Mouse (Mus musculus): ENCODE results near the gene Olfr419. TPM values are rescaled to one million over a fixed set of nuclear protein-coding genes. Genes with fewer than 3 reads are reported as not detected.

Olfr419 gene
- polyA plus RNA-seq (2015; fragmentation: Nextera tagmentation; extraction: Ambion mirVana) = not detected in 2 replicates

DNA sequence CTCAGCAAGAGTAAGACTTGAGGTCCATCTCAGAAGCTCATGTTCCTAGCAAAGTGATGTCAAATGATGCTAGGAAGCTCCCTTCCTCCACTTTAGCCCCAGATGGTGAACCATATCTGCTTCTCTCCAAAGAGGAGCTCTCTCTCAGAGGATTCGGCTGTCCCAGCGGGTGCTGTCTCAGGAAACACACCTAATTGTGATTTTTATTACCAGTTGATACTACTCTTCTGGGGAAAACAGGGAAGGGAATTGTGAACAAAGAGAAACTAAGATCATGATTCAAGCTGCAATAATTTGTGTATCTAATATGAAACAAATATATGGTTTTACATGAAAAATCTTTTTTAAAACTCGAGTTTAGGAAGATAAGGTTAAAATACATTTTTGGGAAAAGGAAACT lies at the start of gene Olfr419:
TSS of gene Olfr419 (minus strand) at position 101 of the 400 bp plus-strand sequence.
- Histone ChIP-seq H3K9me3 (no peaks in the 10 kb centered on the region), H3K27me3 (replicated peaks) (no peaks in the 10 kb centered on the region), H3K36me3 (no peaks in the 10 kb centered on the region), H3K9ac (no peak within 1 kb of the TSS), H3K4me2 (no peak within 1 kb of the TSS), H3K4me1 (no peaks in the 10 kb centered on the region), H3K27ac (replicated peaks) (no peak within 1 kb of the TSS), H3K4me3 (no peak within 1 kb of the TSS)
- WGBS = 74% methylated on average over 3 of the region's 3 CpGs
- no peak for ATAC-seq (ENCODE audit: extremely low read depth, insufficient number of reproducible peaks, low FRiP score, low TSS enrichment)

- Histone ChIP-seq H3K4me2 (no peak overlapping the region), H3K27ac (replicated peaks) (no peak overlapping the region), H3K4me1 (no peaks in the 10 kb centered on the region), H3K9me3 (no peaks in the 10 kb centered on the region), H3K9ac (no peak overlapping the region), H3K4me3 (no peak overlapping the region), H3K36me3 (no peaks in the 10 kb centered on the region), H3K27me3 (replicated peaks) (no peaks in the 10 kb centered on the region)
- ATAC-seq (ENCODE audit: extremely low read depth, insufficient number of reproducible peaks, low FRiP score, low TSS enrichment) = no peak
- WGBS = 44% methylated on average over 3 of the region's 3 CpGs
Observed at GRCm38 (mm10) chr1:174270643-174271042, 18.8 kb upstream of the Olfr419 start.

- no peak for ATAC-seq (ENCODE audit: extremely low read depth, insufficient number of reproducible peaks, low FRiP score, low TSS enrichment)
- Histone ChIP-seq H3K27me3 (replicated peaks) (no peaks in the 10 kb centered on the region), H3K36me3 (no peaks in the 10 kb centered on the region), H3K4me1 (no peaks in the 10 kb centered on the region), H3K9ac (no peak overlapping the region), H3K9me3 (0 out of 2 replicates have a peak, but pooled peaks cover 4% of the 10 kb centered on the region), H3K27ac (replicated peaks) (no peak overlapping the region), H3K4me2 (no peak overlapping the region), H3K4me3 (no peak overlapping the region)
- 52% methylated on average over 4 of the region's 4 CpGs for WGBS
Observed at GRCm38 (mm10) chr1:174269162-174269561, 17.3 kb upstream of the Olfr419 start.

DNA sequence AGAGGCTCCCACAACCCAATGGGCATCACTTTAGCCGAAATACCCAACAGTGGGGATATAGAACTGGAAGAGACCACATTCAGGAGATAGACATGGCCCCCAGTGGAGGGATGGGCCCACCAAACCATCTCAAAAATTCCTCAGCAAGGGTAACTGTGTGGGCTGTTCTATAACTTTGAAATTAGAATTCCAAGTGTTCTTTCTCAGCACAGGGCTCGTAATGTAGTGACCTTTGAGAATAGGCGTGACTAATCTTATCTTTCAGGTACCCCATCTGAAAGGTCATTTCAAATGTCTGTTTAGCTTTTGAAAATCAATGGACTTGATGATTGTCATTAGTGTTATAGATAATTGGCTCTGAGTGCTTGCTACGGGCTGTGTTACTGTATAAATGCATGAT lies 16.0 kb upstream of the Olfr419 start:
- no peak for ATAC-seq (ENCODE audit: extremely low read depth, insufficient number of reproducible peaks, low FRiP score, low TSS enrichment)

DNA sequence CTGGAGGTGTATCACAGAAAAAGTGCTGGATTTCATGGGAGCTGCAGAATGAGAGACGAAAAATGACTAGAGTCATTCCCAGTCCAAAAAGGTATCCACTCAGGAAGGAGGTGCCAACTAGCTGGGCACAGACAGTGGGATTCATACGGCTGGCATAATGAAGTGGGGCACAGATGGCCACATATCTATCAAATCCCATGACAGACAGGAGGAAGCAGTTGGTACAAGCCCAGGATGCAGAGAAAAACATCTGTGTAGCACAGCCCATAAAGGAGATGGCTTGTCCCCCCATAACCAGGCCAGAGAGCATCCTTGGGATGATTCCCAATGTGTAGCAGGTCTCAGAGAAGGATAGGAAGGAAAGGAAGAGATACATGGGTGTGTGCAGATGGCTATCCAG lies 1.5 kb downstream of the Olfr419 start:
- ATAC-seq (ENCODE audit: extremely low read depth, insufficient number of reproducible peaks, low FRiP score, low TSS enrichment) = no peak
- 85% methylated on average over 2 of the region's 2 CpGs for WGBS

More for the DNA sequence above, 16.0 kb upstream of the Olfr419 start:
- 70% methylated on average over 4 of the region's 4 CpGs for WGBS
- Histone ChIP-seq H3K4me2 (no peak overlapping the region), H3K27me3 (replicated peaks) (no peaks in the 10 kb centered on the region), H3K9ac (no peak overlapping the region), H3K27ac (replicated peaks) (no peak overlapping the region), H3K9me3 (0 out of 2 replicates have a peak, but pooled peaks cover 4% of the 10 kb centered on the region), H3K36me3 (no peaks in the 10 kb centered on the region), H3K4me1 (no peaks in the 10 kb centered on the region), H3K4me3 (no peak overlapping the region)

GRCm38 (mm10) chr1:174247170-174247569 lies 4.7 kb downstream of the Olfr419 start:
- WGBS = 87% methylated on average over 6 of the region's 6 CpGs

More for the DNA sequence above, 1.5 kb downstream of the Olfr419 start:
- Histone ChIP-seq H3K4me2 (no peak overlapping the region), H3K36me3 (no peaks in the 10 kb centered on the region), H3K27ac (replicated peaks) (no peak overlapping the region), H3K27me3 (replicated peaks) (no peaks in the 10 kb centered on the region), H3K9ac (no peak overlapping the region), H3K9me3 (no peaks in the 10 kb centered on the region), H3K4me1 (no peaks in the 10 kb centered on the region), H3K4me3 (no peak overlapping the region)

GRCm38 (mm10) chr1:174246080-174246479 lies 5.8 kb downstream of the Olfr419 start:
- 65% methylated on average over 1 of the region's 1 CpGs for WGBS
- Histone ChIP-seq H3K4me1 (no peaks in the 10 kb centered on the region), H3K9me3 (no peaks in the 10 kb centered on the region), H3K27me3 (replicated peaks) (no peaks in the 10 kb centered on the region), H3K4me3 (no peak overlapping the region), H3K4me2 (no peak overlapping the region), H3K36me3 (no peaks in the 10 kb centered on the region), H3K27ac (replicated peaks) (no peak overlapping the region), H3K9ac (no peak overlapping the region)
- ATAC-seq (ENCODE audit: extremely low read depth, insufficient number of reproducible peaks, low FRiP score, low TSS enrichment) = no peak

More at GRCm38 (mm10) chr1:174247170-174247569, 4.7 kb downstream of the Olfr419 start:
- Histone ChIP-seq H3K27me3 (replicated peaks) (no peaks in the 10 kb centered on the region), H3K4me2 (no peak overlapping the region), H3K9me3 (no peaks in the 10 kb centered on the region), H3K36me3 (no peaks in the 10 kb centered on the region), H3K4me1 (no peaks in the 10 kb centered on the region), H3K9ac (no peak overlapping the region), H3K27ac (replicated peaks) (no peak overlapping the region), H3K4me3 (no peak overlapping the region)
- ATAC-seq (ENCODE audit: extremely low read depth, insufficient number of reproducible peaks, low FRiP score, low TSS enrichment) = no peak

DNA sequence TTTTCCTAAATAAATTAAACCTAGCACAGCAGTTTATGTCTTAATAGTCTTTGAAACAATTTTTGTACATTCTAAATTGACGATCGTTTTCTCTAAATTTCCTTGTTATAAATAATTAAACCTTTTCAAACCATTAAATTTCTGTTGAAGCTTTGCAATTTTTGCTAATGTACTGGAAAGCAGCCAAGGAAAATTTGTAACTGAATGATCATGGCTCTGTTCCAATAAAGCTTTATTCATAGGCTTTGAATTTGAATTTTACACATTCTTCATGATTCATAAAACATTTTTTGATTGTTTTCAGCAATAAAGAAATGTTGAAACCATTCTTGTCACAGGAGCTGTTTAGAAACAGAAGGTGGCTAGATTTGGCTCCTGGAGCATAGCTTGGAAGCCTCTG lies 7.2 kb downstream of the Olfr419 start:
- no peaks in the 10 kb centered on the region for H3K9me3 ChIP-seq
- H3K4me1 ChIP-seq = peaks cover 4% of the 10 kb centered on the region
- no peak overlapping the region for H3K27ac ChIP-seq (replicated peaks)
- no peak overlapping the region for H3K4me2 ChIP-seq
- no peaks in the 10 kb centered on the region for H3K27me3 ChIP-seq (replicated peaks)
- ATAC-seq (ENCODE audit: extremely low read depth, insufficient number of reproducible peaks, low FRiP score, low TSS enrichment) = no peak
- no peaks in the 10 kb centered on the region for H3K36me3 ChIP-seq
- H3K9ac ChIP-seq = no peak overlapping the region
- WGBS = 92% methylated on average over 2 of the region's 2 CpGs
- H3K4me3 ChIP-seq = no peak overlapping the region

GRCm38 (mm10) chr1:174239916-174240315 lies 11.9 kb downstream of the Olfr419 start:
- H3K36me3 ChIP-seq = 0 out of 2 replicates have a peak, but pooled peaks cover 7% of the 10 kb centered on the region
- H3K9me3 ChIP-seq = no peaks in the 10 kb centered on the region
- peak overlapping the region; percentile 44 for H3K4me2 ChIP-seq
- no peak for ATAC-seq (ENCODE audit: extremely low read depth, insufficient number of reproducible peaks, low FRiP score, low TSS enrichment)
- no peak overlapping the region for H3K4me3 ChIP-seq
- no peak overlapping the region for H3K9ac ChIP-seq
- WGBS = 42% methylated on average over 4 of the region's 4 CpGs
- H3K4me1 ChIP-seq = peaks cover 15% of the 10 kb centered on the region
- H3K27ac ChIP-seq (replicated peaks) = peak overlapping the region; percentile 85
- H3K27me3 ChIP-seq (replicated peaks) = no peaks in the 10 kb centered on the region

DNA sequence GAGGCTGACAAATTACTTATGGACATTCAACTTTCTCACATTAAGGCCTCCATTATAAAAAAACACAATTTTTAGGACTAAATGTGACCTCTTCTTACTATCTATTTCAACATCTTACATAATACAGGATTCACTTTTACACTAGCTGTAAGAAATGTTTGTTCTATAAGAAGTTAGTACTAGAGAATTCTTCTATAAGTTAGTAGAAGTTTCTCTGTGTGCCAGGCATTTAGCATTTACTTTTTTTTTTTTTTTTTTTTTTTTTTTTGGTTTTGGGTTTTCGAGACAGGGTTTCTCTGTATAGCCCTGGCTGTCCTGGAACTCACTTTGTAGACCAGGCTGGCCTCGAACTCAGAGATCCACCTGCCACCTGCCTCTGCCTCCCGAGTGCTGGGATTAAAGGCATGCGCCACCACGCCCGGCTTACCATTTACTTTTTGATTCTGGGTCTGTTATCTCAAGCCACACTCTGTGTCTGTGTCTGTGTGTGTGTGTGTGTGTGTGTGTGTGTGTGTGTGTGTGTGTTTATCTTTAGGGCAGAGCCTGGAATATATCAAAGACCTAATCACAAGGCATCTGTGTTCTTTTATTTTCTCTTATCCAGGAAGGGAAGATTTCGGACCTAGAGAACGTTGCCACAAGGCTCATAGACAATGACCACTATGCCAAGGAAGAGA lies 35.2 kb downstream of the Olfr419 start:
- Histone ChIP-seq H3K36me3 (peaks cover 17% of the 10 kb centered on the region; the same call in 1 of the 2 replicates), H3K4me3 (no peak overlapping the region), H3K9ac (no peak overlapping the region), H3K4me2 (no peak overlapping the region), H3K27ac (replicated peaks) (no peak overlapping the region), H3K4me1 (no peaks in the 10 kb centered on the region), H3K27me3 (replicated peaks) (no peaks in the 10 kb centered on the region), H3K9me3 (no peaks in the 10 kb centered on the region)
- ATAC-seq (ENCODE audit: extremely low read depth, insufficient number of reproducible peaks, low FRiP score, low TSS enrichment) = no peak
- WGBS = 74% methylated on average over 8 of the region's 8 CpGs

DNA sequence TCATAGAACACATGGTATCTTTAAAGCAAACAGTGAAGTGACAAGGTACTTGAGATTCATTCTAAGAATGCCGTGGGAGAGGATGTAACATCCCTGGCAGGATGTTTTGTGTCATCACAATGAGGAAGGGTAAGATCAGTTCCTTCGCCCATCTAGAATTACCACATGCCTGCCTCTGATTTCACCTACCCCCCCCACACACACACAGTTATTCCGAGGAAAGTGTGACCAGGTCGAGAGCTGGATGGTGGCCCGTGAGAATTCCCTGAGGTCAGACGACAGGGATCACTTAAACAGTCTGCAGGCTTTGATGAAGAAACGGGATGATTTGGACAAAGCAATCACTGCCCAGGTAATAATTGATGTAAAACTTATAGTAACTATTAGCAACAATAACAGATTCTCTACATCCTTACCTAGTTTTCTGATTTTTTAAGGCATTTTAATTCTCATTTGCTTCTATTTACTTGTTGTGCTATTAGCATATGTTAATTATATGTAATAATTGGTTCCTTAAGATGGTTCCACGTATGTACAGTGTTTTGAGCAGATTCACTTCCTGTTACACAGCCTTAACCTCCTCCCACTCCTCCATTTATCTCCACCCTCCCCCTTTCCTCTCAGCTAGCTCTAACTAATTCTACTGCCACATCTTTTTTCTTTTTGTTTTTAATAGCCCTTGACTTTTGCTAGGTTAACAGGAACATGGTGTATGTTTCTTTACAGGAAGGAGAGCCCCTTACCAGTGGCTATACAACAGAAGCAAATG lies 36.4 kb downstream of the Olfr419 start:
- ATAC-seq (ENCODE audit: extremely low read depth, insufficient number of reproducible peaks, low FRiP score, low TSS enrichment) = no peak
- 55% methylated on average over 8 of the region's 8 CpGs for WGBS
- no peaks in the 10 kb centered on the region for H3K4me1 ChIP-seq
- no peak overlapping the region for H3K4me3 ChIP-seq
- no peak overlapping the region for H3K9ac ChIP-seq
- no peaks in the 10 kb centered on the region for H3K27me3 ChIP-seq (replicated peaks)
- H3K27ac ChIP-seq (replicated peaks) = no peak overlapping the region
- no peak overlapping the region for H3K4me2 ChIP-seq
- peaks cover 19% of the 10 kb centered on the region; the same call in 1 of the 2 replicates for H3K36me3 ChIP-seq
- no peaks in the 10 kb centered on the region for H3K9me3 ChIP-seq

All from heart, embryonic 13.5 days (tissue).